Mouse (Mus musculus): ENCODE data around the gene Ciita. TPM values are rescaled to one million over a fixed set of nuclear protein-coding genes. Genes with fewer than 3 reads are reported as not detected.

Gene Ciita
- total RNA-seq (2022): under 1 TPM in 3 of 4 experiments, not detected in 1; 0.25 to 0.42 (median 0.26) TPM

GRCm38 (mm10) chr16:10479857-10480256 is at the start of gene Ciita:
TSS of gene Ciita (plus strand) at chr16:10480059.
- DNase-seq (ENCODE audit: low spot score in 2 of 2): no peak

GRCm38 (mm10) chr16:10431911-10432310 is 47.9 kb upstream of the Ciita start:
- no peak for DNase-seq (ENCODE audit: low spot score in 2 of 2)

DNA sequence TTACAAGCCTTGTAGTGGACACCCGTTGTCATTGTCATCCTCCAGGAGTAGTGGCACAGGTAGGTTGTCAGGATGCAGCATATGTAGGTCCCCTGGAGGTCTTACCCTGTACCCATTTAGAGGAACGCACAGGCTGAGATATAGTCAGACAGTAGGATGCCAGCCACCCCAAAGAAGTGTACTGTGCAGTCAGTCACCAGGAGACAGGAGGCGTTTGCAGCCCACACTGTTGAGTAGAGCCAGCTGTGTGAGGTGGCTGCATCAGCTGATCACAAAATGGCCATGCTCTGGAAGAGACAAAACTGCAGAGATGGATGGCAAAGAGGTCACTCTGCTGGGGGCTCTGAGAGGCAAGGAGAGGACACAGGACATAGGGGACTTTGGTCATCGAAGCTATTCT is 47.5 kb upstream of the Ciita start:
- no peak for DNase-seq (ENCODE audit: low spot score in 2 of 2)

DNA sequence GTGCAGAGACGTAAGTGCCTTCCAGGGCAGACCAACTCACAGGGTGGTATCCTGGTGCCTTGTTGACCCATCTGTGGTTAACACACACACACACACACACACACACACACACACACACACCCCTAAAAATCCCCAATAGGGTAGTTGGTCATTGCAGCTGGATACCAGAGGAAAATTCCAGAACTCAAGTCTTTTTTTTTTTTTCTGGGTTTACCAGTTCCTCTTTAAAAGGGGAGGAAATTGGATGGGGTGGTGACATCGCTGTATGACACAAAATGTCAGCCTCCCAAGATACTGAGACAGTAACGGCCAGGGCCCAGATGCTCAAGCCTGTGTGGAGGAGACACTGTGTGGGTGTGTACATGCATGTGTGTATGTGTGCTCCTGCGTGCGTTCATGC is 46.5 kb upstream of the Ciita start:
- no peak for DNase-seq (ENCODE audit: low spot score in 2 of 2)

DNA sequence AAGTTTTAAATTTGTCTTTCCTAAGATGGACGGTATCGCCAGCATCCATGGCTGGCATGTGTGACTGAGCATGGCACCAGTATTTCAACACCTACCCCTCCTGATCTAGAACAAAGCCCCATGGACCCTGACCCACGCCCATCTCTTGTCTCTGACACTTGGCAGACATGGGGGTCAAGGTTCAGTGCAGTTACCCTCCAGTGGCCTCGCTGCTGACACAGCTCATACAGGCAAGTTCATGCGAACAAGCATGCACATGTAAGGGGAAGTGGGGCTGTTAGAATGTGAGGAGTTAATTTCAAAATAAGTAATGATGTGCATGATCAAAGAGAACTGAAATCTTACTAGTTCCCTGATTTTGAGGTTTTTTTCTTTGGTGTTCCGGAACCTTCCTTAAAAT is 43.7 kb upstream of the Ciita start:
- DNase-seq (ENCODE audit: low spot score in 2 of 2): no peak

DNA sequence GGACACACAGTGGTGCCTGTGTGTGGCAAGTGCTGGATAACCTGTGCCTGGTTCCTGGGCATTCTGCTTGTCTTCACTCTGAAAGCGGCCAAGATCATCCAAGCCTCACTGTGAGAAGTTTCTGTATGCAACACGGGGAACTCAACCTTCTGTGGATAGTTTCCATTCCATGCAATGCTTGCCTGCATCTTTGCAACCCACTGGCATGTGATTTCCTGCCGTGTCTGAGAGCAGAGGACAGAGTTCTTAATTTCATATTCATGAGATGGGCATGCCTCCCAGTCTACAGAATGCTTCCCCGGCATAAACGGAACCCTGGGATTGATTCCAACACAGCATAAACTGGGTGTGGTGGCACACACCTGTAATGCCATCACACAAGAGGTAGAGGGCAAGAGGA is 41.8 kb upstream of the Ciita start:
- no peak for DNase-seq (ENCODE audit: low spot score in 2 of 2)

DNA sequence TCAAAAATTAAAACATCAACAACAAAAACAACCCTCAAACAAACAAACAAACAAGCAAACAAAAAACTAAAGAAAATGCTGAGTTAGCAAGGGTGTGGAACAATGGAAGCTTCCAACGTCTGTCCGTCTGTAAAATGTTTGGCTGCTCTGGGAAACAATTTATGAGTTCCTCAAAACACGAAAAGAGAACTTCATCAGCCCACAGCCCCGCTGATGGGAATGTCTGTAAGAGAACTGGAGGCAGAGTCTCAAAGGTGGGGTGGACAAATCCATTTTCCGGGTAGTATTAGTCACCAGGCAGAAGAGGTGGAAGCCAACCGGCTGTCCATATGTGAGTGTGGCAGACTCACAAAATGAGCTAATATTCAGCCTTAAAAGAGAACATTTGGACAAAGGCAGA is 38.5 kb upstream of the Ciita start:
- DNase-seq (ENCODE audit: low spot score in 2 of 2): no peak

DNA sequence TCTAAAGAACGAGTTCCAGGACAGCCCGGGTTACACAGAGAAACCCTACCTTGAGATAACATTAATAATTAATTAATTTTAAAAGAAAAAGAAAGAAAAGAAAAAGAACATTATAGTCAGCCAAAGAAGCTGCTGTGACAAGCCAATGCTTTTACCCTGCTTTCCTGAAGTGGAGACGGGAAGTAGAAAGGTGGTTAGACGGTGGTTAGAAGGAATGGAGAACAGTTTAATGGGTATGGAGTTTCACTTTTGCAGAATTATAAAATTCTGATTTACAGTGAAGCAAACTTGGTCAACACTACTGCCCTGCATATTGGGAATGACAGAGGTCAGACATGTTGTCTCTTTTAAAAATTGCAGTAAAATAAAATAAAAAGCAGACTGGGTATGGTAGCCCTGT is 38.1 kb upstream of the Ciita start:
- DNase-seq (ENCODE audit: low spot score in 2 of 2): no peak

GRCm38 (mm10) chr16:10443723-10444122 is 36.1 kb upstream of the Ciita start:
- DNase-seq (ENCODE audit: low spot score in 2 of 2): no peak

DNA sequence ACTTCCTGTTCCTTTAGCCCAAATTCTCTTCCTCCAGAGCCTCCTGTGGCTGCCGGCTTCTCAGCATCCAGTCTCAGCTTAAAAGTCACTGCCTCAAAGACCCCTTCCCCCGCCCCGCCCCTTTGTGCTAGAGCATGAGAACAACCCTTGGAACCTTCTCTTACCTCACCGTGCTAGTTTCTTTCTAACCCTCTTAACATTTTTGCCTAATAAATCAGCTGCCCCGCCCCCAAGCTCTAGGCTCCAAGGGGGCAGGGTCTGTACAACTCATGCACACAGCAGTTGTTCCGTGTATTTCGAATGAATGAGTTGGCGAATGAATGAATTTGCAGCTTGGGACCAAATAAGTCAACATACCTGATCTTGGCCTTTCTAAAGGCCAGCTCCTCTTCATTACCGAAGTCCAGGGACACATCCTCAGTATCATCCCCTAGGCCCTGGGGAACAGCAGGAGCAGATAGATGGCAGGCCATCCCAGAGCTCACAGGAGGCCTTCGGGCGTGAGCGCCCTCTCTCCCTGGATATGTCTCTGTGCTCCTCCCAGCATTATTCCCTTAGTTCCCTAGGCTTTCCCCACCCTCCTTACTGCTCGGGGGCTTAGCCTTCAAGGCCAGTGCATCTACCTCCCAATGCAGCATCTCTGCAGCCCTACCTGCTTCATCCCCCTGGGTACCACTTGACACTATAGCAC is 33.1 kb upstream of the Ciita start:
- no peak for DNase-seq (ENCODE audit: low spot score in 2 of 2)

DNA sequence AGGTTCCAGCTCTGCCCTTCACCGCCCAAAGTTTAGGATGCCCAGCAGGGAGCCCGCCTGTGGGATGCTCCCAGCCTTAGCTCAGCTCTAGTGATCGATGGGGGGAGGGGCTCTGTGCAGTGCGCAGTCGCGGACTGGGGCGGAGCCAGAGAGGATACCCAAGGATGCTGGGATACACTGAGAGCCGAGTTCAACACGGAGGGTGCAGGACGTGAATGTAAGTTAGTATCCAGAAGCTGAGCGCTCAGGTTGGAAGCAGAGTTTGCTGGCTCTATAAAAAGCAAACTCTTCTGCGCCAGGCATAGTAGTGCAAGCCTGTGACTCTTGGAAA is 32.6 kb upstream of the Ciita start, which contains the start of gene Tvp23a:
Gene Tvp23a (minus strand): TSS at position 99 of the 331 bp plus-strand sequence.
- DNase-seq (ENCODE audit: low spot score in 2 of 2): peak; percentile 73 to 85

- no peak for DNase-seq (ENCODE audit: low spot score in 2 of 2)
Observed at GRCm38 (mm10) chr16:10447781-10448180, 32.1 kb upstream of the Ciita start.

- no peak for DNase-seq (ENCODE audit: low spot score in 2 of 2)
Observed at GRCm38 (mm10) chr16:10448931-10449330, 30.9 kb upstream of the Ciita start.

- DNase-seq (ENCODE audit: low spot score in 2 of 2): no peak
Observed at GRCm38 (mm10) chr16:10451906-10452305, 28.0 kb upstream of the Ciita start.

DNA sequence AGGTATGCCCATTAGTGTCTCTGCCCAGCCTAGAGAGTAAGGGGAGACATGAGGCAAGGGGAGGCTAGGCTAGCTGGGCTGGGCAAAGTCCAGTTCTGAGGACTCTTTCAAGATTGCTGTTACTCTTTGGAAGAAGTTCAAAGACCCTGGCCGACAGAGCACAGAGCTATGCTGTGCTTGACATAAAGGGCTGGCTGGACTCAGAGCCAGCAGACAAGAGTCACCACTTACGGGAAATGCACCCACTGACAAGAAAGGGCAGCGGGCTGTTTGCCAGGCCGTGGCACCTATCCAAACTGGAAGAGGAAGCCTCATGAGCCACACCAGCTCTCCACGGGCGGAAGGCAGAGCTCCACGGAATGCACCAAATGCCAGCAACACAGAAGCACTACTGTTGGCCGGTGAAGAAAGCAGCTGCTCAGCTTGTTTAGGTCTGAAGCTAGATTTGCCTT is 27.4 kb upstream of the Ciita start:
- DNase-seq (ENCODE audit: low spot score in 2 of 2): peak; percentile 36 to 38

DNA sequence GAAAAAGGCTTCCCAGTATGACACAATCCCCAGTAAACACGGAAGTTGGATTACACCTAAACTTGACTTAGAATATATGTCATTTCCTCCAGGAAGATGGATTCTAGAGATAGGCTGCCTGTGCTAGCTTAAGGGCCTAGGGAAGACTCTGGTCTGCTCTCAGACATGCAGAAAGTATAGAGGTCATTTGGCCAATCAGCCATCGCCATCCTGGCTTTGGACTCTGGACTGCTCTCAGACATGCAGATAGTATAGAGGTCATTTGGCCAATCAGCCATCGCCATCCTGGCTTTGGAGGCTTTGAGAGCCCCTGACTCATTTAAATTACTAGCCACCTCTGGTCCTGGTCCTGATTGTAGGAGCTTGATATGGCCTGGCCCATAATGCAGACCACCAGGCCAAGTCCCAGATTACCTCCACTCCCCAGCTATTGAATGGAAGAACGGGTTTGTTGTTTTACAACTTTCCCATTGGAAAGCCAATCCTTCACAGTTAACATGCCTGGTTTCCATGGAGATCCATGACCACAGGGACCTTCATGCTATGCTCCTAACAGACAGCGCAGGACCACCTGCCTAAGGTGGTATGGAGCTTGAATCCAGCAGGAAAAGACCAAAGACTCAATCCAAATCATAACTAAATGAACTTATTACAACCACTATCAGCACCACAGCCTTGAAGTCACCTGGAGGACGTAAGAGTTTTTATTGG is 25.8 kb upstream of the Ciita start:
- DNase-seq (ENCODE audit: low spot score in 2 of 2): no peak

GRCm38 (mm10) chr16:10454583-10454974 is 25.3 kb upstream of the Ciita start:
- DNase-seq (ENCODE audit: low spot score in 2 of 2): no peak

- DNase-seq (ENCODE audit: low spot score in 2 of 2): no peak
Observed at GRCm38 (mm10) chr16:10460188-10460587, 19.7 kb upstream of the Ciita start.

GRCm38 (mm10) chr16:10461178-10461577 is 18.7 kb upstream of the Ciita start:
- no peak for DNase-seq (ENCODE audit: low spot score in 2 of 2)

GRCm38 (mm10) chr16:10465011-10465681 is 14.7 kb upstream of the Ciita start:
- no peak for DNase-seq (ENCODE audit: low spot score in 2 of 2)

- DNase-seq (ENCODE audit: low spot score in 2 of 2): no peak
Observed at GRCm38 (mm10) chr16:10467391-10468107, 12.3 kb upstream of the Ciita start.

- no peak for DNase-seq (ENCODE audit: low spot score in 2 of 2)
Observed at GRCm38 (mm10) chr16:10468201-10468600, 11.7 kb upstream of the Ciita start.
